23 mouse cellular contexts compared by ENCODE assay signal in genomic region chr1:56871485-56871884, GRCm38 (mm10).
A peak's percentile ranks its signal among the peaks of the same experiment; 100 is the strongest.
DNase-seq lines count a peak whose midpoint lies in the region; ATAC-seq lines count a peak whose summit lies in the region.
"Had no signal": no experiment of that assay in that cellular context is flagged by ENCODE, and none has a peak within 500 bp of the region (broad histone marks: within the 10 kb centered on the region; RNA-seq: fewer than 3 reads in every experiment).

No protein-coding gene starts in this region.

- no peaks in the 10 kb centered on the region for H3K9me3 ChIP-seq in hindbrain, embryonic 16.5 days (ENCODE audit: control insufficient read depth, low read length)
- H3K9me3 ChIP-seq: heart, embryonic 12.5 days; hindbrain, embryonic 12.5 days; liver, embryonic 13.5 days; midbrain, embryonic 12.5 days had no signal

- 93% methylated on average over 8 of the region's 8 CpGs for WGBS in hindbrain, embryonic 16.5 days

- no peak overlapping the region for H3K27ac ChIP-seq in hindbrain, embryonic 16.5 days (ENCODE audit: low read depth, low read length)
- H3K27ac ChIP-seq: hindbrain, embryonic 12.5 days; liver, embryonic 13.5 days; midbrain, embryonic 12.5 days; stomach, postnatal 0 days had no signal

- no peak overlapping the region for H3K9ac ChIP-seq in hindbrain, embryonic 16.5 days (ENCODE audit: low read depth, low read length)
- H3K9ac ChIP-seq: forebrain, postnatal 0 days; heart, embryonic 12.5 days; hindbrain, embryonic 12.5 days; liver, embryonic 13.5 days; midbrain, embryonic 12.5 days had no signal

- peak; percentile 15 for DNase-seq in layer of hippocampus, adult 11-12 months (ENCODE audit: low spot score)
- DNase-seq in layer of hippocampus, postnatal 25 days (ENCODE audit: extremely low spot score in 1 of 2, low spot score in 1 of 2): no peak
- DNase-seq in cerebellum, adult 11 months: peak; percentile 2
- peak; percentile 18 for DNase-seq in cerebellum, adult 9-11 months
- peak; percentile 12 for DNase-seq in layer of hippocampus, adult 9-10 months (ENCODE audit: low spot score)
- no peak for DNase-seq in lung, postnatal 4 days
- DNase-seq in kidney, postnatal 36 days: no peak
- DNase-seq: forebrain, postnatal 0 days; heart, adult 11 months; heart, postnatal 10 days; kidney, adult 8-10 months; kidney, postnatal 14 days; liver, embryonic 13.5 days; lung, adult 2 months; lung, postnatal 14 days; right cerebral cortex, postnatal 14 days; thymus, adult 2 months had no signal

- H3K4me2 ChIP-seq in hindbrain, embryonic 16.5 days (ENCODE audit: low read length): no peak overlapping the region
- H3K4me2 ChIP-seq: heart, embryonic 12.5 days; hindbrain, embryonic 12.5 days; liver, embryonic 13.5 days; midbrain, embryonic 12.5 days had no signal

- H3K4me1 ChIP-seq in hindbrain, embryonic 16.5 days (ENCODE audit: control insufficient read depth, insufficient read depth, low read depth, low read length): no peaks in the 10 kb centered on the region
- H3K4me1 ChIP-seq: hindbrain, embryonic 12.5 days; liver, embryonic 13.5 days; midbrain, embryonic 12.5 days had no signal

- no peak for ATAC-seq in hindbrain, embryonic 16.5 days
- ATAC-seq: forebrain, postnatal 0 days; Patski had no signal

- H3K4me3 ChIP-seq in hindbrain, embryonic 16.5 days (ENCODE audit: low read length): no peak overlapping the region
- H3K4me3 ChIP-seq: heart, embryonic 12.5 days; hindbrain, embryonic 12.5 days; liver, embryonic 13.5 days; midbrain, embryonic 12.5 days had no signal

- no peaks in the 10 kb centered on the region for H3K36me3 ChIP-seq in hindbrain, embryonic 16.5 days (ENCODE audit: control insufficient read depth, insufficient read depth, low read length)
- H3K36me3 ChIP-seq: heart, embryonic 12.5 days; hindbrain, embryonic 12.5 days; liver, embryonic 13.5 days had no signal

- H3K27me3 ChIP-seq in hindbrain, embryonic 16.5 days (replicated peaks; ENCODE audit: control insufficient read depth, insufficient read depth, low read length): no peaks in the 10 kb centered on the region
- H3K27me3 ChIP-seq: heart, embryonic 12.5 days; hindbrain, embryonic 12.5 days; liver, embryonic 13.5 days; midbrain, embryonic 12.5 days; Patski had no signal

Comparison
In these comparisons a context has a peak if more than half of its experiments do, and no peak if none do; other contexts are left out.
1. DNase-seq: peak in layer of hippocampus, adult 11-12 months (single experiment), cerebellum, adult 11 months (single experiment), cerebellum, adult 9-11 months (single experiment) and layer of hippocampus, adult 9-10 months (single experiment); none in layer of hippocampus, postnatal 25 days (0 of 2), lung, postnatal 4 days (0 of 2) and kidney, postnatal 36 days (0 of 2).